Mouse (Mus musculus) hindbrain, embryonic 15.5 days (tissue): ENCODE data around the gene Pebp1. TPM values are rescaled to one million over a fixed set of nuclear protein-coding genes. Genes with fewer than 3 reads are reported as not detected.

Experiments used
- ATAC-seq: fragments of 200-750 bp; cut with Nextera tagmentation; 2 replicates; pipeline ENCODE4 v1.8.0; 2017; ENCODE audit warnings: low read depth, moderate number of reproducible peaks, moderate TSS enrichment; ENCODE audit not compliant: low FRiP score
- H3K27ac ChIP-seq: fragments of 300-500 bp; sonication (generic); replicated peaks from 2 replicates; pipeline ENCODE4 v1.5.1; 2015; ENCODE audit warnings: mild to moderate bottlenecking, inconsistent platforms
- H3K27me3 ChIP-seq: fragments of 300-500 bp; sonication (generic); 2 replicates; pipeline ENCODE4 v1.6.1; 2015; ENCODE audit warnings: control low read depth, inconsistent platforms
- H3K36me3 ChIP-seq: fragments of 300-500 bp; sonication (generic); 2 replicates; pipeline ENCODE4 v1.6.1; 2015; ENCODE audit warnings: control low read depth, inconsistent platforms
- H3K4me1 ChIP-seq: fragments of 300-500 bp; sonication (generic); replicated peaks from 2 replicates; pipeline ENCODE4 v1.6.1; 2015; ENCODE audit warnings: control low read depth, inconsistent platforms
- H3K4me2 ChIP-seq: fragments of 300-500 bp; sonication (generic); 2 replicates; pipeline ENCODE4 v1.6.1; 2015; ENCODE audit warnings: moderate library complexity, mild to moderate bottlenecking, inconsistent platforms
- H3K4me3 ChIP-seq: fragments of 300-500 bp; sonication (generic); 2 replicates; pipeline ENCODE4 v1.5.1; 2015; ENCODE audit warnings: mild to moderate bottlenecking, inconsistent platforms
- H3K9ac ChIP-seq: fragments of 300-500 bp; sonication (generic); 2 replicates; pipeline ENCODE4 v1.6.1; 2015; ENCODE audit warnings: inconsistent platforms
- H3K9me3 ChIP-seq: fragments of 300-500 bp; sonication (generic); 2 replicates; pipeline ENCODE4 v1.6.1; 2016; ENCODE audit warnings: control low read depth, inconsistent platforms
- WGBS: fragments of 180-500 bp; shearing (Covaris S2); methylation state at CpG from one replicate; pipeline ENCODE4 v1.1.7; 2015; 5-methylcytosine and 5-hydroxymethylcytosine counted together
- polyA plus RNA-seq: library from polyadenylated mRNA; unstranded; fragments of >200 nt; fragmentation: Nextera tagmentation; extraction: Ambion mirVana; gene quantifications from 2 replicates; pipeline ENCODE4 v1.2.1, GENCODE M21; 2015

The Pebp1 gene
- polyA plus RNA-seq, 1 experiment from 2014 or later: 1,090 TPM

GRCm38 (mm10) chr5:117263566-117263965 is 23.9 kb downstream of the Pebp1 start:
- no peak overlapping the region for H3K4me2 ChIP-seq
- H3K36me3 ChIP-seq: peaks cover 71% of the 10 kb centered on the region
- H3K4me1 ChIP-seq: no peaks in the 10 kb centered on the region
- no peaks in the 10 kb centered on the region for H3K9me3 ChIP-seq
- no peak overlapping the region for H3K4me3 ChIP-seq
- 89% methylated on average over 21 of the region's 21 CpGs for WGBS
- H3K9ac ChIP-seq: no peak overlapping the region
- no peak for ATAC-seq
- no peak overlapping the region for H3K27ac ChIP-seq
- H3K27me3 ChIP-seq: no peaks in the 10 kb centered on the region

- Histone ChIP-seq H3K9ac (no peak overlapping the region), H3K9me3 (no peaks in the 10 kb centered on the region), H3K27ac (no peak overlapping the region), H3K36me3 (peaks cover 69% of the 10 kb centered on the region), H3K4me3 (no peak overlapping the region), H3K4me1 (no peaks in the 10 kb centered on the region), H3K27me3 (no peaks in the 10 kb centered on the region), H3K4me2 (no peak overlapping the region)
- ATAC-seq: no peak
- WGBS: 93% methylated on average over 15 of the region's 15 CpGs
Observed at GRCm38 (mm10) chr5:117258276-117258675, 29.1 kb downstream of the Pebp1 start.

GRCm38 (mm10) chr5:117251763-117252162 is 35.7 kb downstream of the Pebp1 start:
- Histone ChIP-seq H3K27ac (no peak overlapping the region), H3K9me3 (no peaks in the 10 kb centered on the region), H3K36me3 (peaks cover 43% of the 10 kb centered on the region), H3K4me2 (no peak overlapping the region), H3K4me1 (no peaks in the 10 kb centered on the region; the same call in 1 of the 2 replicates), H3K9ac (no peak overlapping the region), H3K4me3 (no peak overlapping the region), H3K27me3 (no peaks in the 10 kb centered on the region)
- WGBS: 97% methylated on average over 3 of the region's 3 CpGs
- ATAC-seq: no peak

GRCm38 (mm10) chr5:117250796-117251195 is 36.6 kb downstream of the Pebp1 start:
- Histone ChIP-seq H3K36me3 (peaks cover 33% of the 10 kb centered on the region), H3K4me1 (peaks cover under 1% of the 10 kb centered on the region; the same call in 1 of the 2 replicates), H3K9ac (no peak overlapping the region), H3K4me2 (no peak overlapping the region), H3K4me3 (no peak overlapping the region), H3K27ac (no peak overlapping the region), H3K27me3 (no peaks in the 10 kb centered on the region), H3K9me3 (no peaks in the 10 kb centered on the region)
- no peak for ATAC-seq
- 68% methylated on average over 23 of the region's 24 CpGs for WGBS

GRCm38 (mm10) chr5:117248351-117248750 is 39.1 kb downstream of the Pebp1 start:
- Histone ChIP-seq H3K27me3 (no peaks in the 10 kb centered on the region), H3K27ac (no peak overlapping the region), H3K9ac (no peak overlapping the region), H3K4me2 (no peak overlapping the region), H3K4me1 (peaks cover 19% of the 10 kb centered on the region), H3K36me3 (peaks cover 26% of the 10 kb centered on the region), H3K9me3 (no peaks in the 10 kb centered on the region), H3K4me3 (no peak overlapping the region)
- 33% methylated on average over 10 of the region's 10 CpGs for WGBS
- ATAC-seq: no peak

GRCm38 (mm10) chr5:117245170-117245569 is 42.3 kb downstream of the Pebp1 start:
- Histone ChIP-seq H3K9ac (no peak overlapping the region), H3K36me3 (no peaks in the 10 kb centered on the region), H3K4me3 (no peak overlapping the region), H3K27me3 (no peaks in the 10 kb centered on the region), H3K9me3 (no peaks in the 10 kb centered on the region), H3K4me2 (no peak overlapping the region), H3K4me1 (peaks cover 27% of the 10 kb centered on the region), H3K27ac (no peak overlapping the region)
- no peak for ATAC-seq
- 89% methylated on average over 8 of the region's 8 CpGs for WGBS

- Histone ChIP-seq H3K27me3 (no peaks in the 10 kb centered on the region), H3K4me2 (peak overlapping the region; percentile 78), H3K36me3 (no peaks in the 10 kb centered on the region), H3K27ac (peak overlapping the region; percentile 96), H3K9me3 (no peaks in the 10 kb centered on the region), H3K4me3 (peak overlapping the region; percentile 68), H3K4me1 (peaks cover 27% of the 10 kb centered on the region), H3K9ac (peak overlapping the region; percentile 87)
- no peak; the same call in 1 of the 2 replicates for ATAC-seq
- WGBS: 16% methylated on average over 22 of the region's 22 CpGs
Observed at GRCm38 (mm10) chr5:117242671-117243478, 44.5 kb downstream of the Pebp1 start.

- Histone ChIP-seq H3K4me3 (peak overlapping the region; percentile 68), H3K9me3 (no peaks in the 10 kb centered on the region), H3K4me1 (peaks cover 27% of the 10 kb centered on the region), H3K9ac (peak overlapping the region; percentile 87), H3K27me3 (no peaks in the 10 kb centered on the region), H3K36me3 (no peaks in the 10 kb centered on the region), H3K27ac (peak overlapping the region; percentile 96), H3K4me2 (peak overlapping the region; percentile 78)
- peak; percentile 67 for ATAC-seq
- 35% methylated on average over 16 of the region's 16 CpGs for WGBS
Observed at GRCm38 (mm10) chr5:117241935-117242531, 45.4 kb downstream of the Pebp1 start.

- Histone ChIP-seq H3K4me3 (peak overlapping the region; percentile 68), H3K9ac (peak overlapping the region; percentile 87), H3K9me3 (no peaks in the 10 kb centered on the region), H3K27me3 (no peaks in the 10 kb centered on the region), H3K4me1 (peaks cover 27% of the 10 kb centered on the region), H3K27ac (peak overlapping the region; percentile 96), H3K4me2 (peak overlapping the region; percentile 78), H3K36me3 (no peaks in the 10 kb centered on the region)
- WGBS: 3% methylated on average over 32 of the region's 32 CpGs
- ATAC-seq: peak; percentile 45
Observed at GRCm38 (mm10) chr5:117240761-117241322, 46.6 kb downstream of the Pebp1 start.

- ATAC-seq: peak; percentile 70; the same call in 1 of the 2 replicates
- peak overlapping the region; percentile 96 for H3K27ac ChIP-seq
- H3K27me3 ChIP-seq: no peaks in the 10 kb centered on the region
- H3K4me3 ChIP-seq: peak overlapping the region; percentile 68
- peaks cover 23% of the 10 kb centered on the region for H3K4me1 ChIP-seq
- 2% methylated on average over 12 of the region's 12 CpGs for WGBS
- H3K9ac ChIP-seq: peak overlapping the region; percentile 87
- peak overlapping the region; percentile 78 for H3K4me2 ChIP-seq
- no peaks in the 10 kb centered on the region for H3K36me3 ChIP-seq
- H3K9me3 ChIP-seq: no peaks in the 10 kb centered on the region
Observed at GRCm38 (mm10) chr5:117240321-117240731, 47.1 kb downstream of the Pebp1 start.

- no peak overlapping the region for H3K9ac ChIP-seq
- H3K27me3 ChIP-seq: no peaks in the 10 kb centered on the region
- no peak overlapping the region for H3K27ac ChIP-seq
- H3K9me3 ChIP-seq: no peaks in the 10 kb centered on the region
- 0 out of 2 replicates have a peak, but pooled peaks cover 6% of the 10 kb centered on the region for H3K36me3 ChIP-seq
- H3K4me2 ChIP-seq: no peak overlapping the region
- H3K4me1 ChIP-seq: peaks cover 15% of the 10 kb centered on the region
- WGBS: 75% methylated on average over 4 of the region's 4 CpGs
- no peak overlapping the region for H3K4me3 ChIP-seq
- ATAC-seq: no peak
Observed at GRCm38 (mm10) chr5:117239106-117239505, 48.3 kb downstream of the Pebp1 start.

GRCm38 (mm10) chr5:117236540-117236939 is 50.9 kb downstream of the Pebp1 start:
- no peak overlapping the region for H3K4me3 ChIP-seq
- 65% methylated on average over 5 of the region's 5 CpGs for WGBS

More at GRCm38 (mm10) chr5:117236540-117236939, 50.9 kb downstream of the Pebp1 start:
- no peaks in the 10 kb centered on the region for H3K27me3 ChIP-seq
- ATAC-seq: no peak
- no peak overlapping the region for H3K27ac ChIP-seq
- no peak overlapping the region for H3K9ac ChIP-seq
- H3K4me1 ChIP-seq: no peaks in the 10 kb centered on the region; the same call in 1 of the 2 replicates
- H3K9me3 ChIP-seq: no peaks in the 10 kb centered on the region
- H3K36me3 ChIP-seq: 0 out of 2 replicates have a peak, but pooled peaks cover 6% of the 10 kb centered on the region
- H3K4me2 ChIP-seq: no peak overlapping the region
